Mouse (Mus musculus): ENCODE results near the gene H2afy. TPM values are rescaled to one million over a fixed set of nuclear protein-coding genes. Genes with fewer than 3 reads are reported as not detected.

Gene H2afy
- polyA plus RNA-seq, 1 experiment = 240 TPM

DNA sequence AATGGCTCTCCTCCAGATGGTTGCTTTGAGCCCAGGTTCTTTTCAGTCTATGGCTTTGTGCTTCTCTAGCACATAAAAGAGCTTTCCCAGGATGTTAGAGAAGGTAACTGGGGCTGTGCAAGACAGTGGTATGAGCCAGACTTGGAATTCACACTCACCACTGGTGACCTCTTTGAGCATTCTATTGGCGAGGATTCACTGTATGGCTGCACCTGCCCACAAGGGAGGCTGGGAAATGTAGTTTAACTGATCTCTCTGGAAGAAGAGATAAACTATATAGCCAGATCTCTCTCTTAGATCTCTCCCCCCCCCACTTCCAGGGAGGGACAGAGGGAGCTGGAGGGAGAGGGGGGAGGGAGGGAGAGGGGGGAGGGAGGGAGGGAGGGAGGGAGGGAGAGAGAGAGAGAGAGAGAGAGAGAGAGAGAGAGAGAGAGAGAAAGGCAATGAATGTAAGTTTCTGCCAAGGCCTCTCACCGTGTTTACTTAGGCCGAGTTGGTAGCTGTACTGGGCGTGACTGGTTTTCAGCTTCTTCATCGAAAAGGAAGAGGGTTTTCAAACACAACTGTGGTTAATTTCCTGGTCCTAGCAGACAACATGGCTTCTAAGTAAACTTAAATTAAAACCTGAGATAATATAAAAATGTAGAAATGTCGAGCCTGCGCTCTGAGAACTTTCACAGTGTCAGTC lies 16.8 kb upstream of the H2afy start:
- Histone ChIP-seq H3K4me1 (ENCODE audit: control insufficient read depth, insufficient read depth, low read length) (no peaks in the 10 kb centered on the region), H3K36me3 (ENCODE audit: control insufficient read depth, insufficient read depth, low read length, poor library complexity, severe bottlenecking) (no peaks in the 10 kb centered on the region), H3K27me3 (ENCODE audit: control insufficient read depth, insufficient read depth, low read length, poor library complexity, severe bottlenecking) (no peaks in the 10 kb centered on the region), H3K4me3 (ENCODE audit: low read depth, low read length) (no peak overlapping the region), H3K9ac (ENCODE audit: low read depth, poor library complexity, severe bottlenecking) (no peak overlapping the region), H3K9me3 (replicated peaks; ENCODE audit: control insufficient read depth, insufficient read depth, low read length, poor library complexity, severe bottlenecking) (no peaks in the 10 kb centered on the region), H3K27ac (ENCODE audit: insufficient read depth, low read length) (no peak overlapping the region)
- TF ChIP-seq EP300 (IDR thresholded peaks at IDR 0.05; ENCODE audit: insufficient read depth, low read depth, low read length) (no peak), POLR2A (IDR thresholded peaks at IDR 0.05; ENCODE audit: insufficient read depth, low read length) (no peak), CTCF (IDR thresholded peaks at IDR 0.05; ENCODE audit: low read depth, low read length) (no peak)

DNA sequence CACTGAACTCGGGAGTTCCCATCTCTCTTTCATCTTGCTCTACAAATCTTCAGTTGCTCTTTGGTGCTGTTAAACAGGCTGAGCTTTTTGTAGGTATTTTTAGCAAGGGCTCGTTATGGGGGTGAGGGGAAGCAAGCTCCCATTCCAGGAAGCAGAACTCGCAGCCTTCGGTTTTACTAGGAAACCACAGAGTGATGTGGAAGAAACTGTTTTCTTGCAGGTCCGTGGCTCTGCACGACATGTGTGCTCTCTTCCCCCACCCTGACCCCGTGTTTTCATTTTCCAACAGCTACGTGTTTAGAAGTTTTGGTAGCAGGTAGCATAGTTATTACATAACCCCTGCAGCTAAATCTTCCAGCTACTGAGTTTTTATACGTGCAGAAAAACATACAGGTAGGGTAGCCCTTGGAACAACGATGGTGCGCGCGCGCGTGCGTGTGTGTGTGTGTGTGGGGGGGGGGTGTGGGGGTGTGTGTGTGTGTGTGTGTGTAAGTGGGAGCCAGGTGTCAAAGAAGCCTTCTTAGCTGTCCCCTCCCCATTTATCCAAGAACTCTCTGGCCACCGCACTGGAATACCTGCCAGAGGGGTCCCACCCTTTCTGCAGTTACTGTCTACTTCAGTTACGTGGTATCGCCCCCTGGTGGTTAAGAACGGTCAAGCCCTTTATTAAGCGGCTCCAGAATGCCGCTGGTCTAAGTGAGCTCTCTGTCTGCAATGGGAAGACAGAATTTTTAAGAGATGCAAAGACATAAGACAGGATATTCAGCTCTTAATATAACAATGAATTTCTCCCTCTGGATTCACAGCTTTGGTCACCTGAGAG lies 15.5 kb upstream of the H2afy start:
- no peak overlapping the region for H3K27ac ChIP-seq (ENCODE audit: insufficient read depth, low read length)
- H3K36me3 ChIP-seq (ENCODE audit: control insufficient read depth, insufficient read depth, low read length, poor library complexity, severe bottlenecking) = no peaks in the 10 kb centered on the region
- TF ChIP-seq POLR2A (IDR thresholded peaks at IDR 0.05; ENCODE audit: insufficient read depth, low read length) (no peak), CTCF (IDR thresholded peaks at IDR 0.05; ENCODE audit: low read depth, low read length) (peak; percentile 59), EP300 (IDR thresholded peaks at IDR 0.05; ENCODE audit: insufficient read depth, low read depth, low read length) (no peak)
- H3K9me3 ChIP-seq (replicated peaks; ENCODE audit: control insufficient read depth, insufficient read depth, low read length, poor library complexity, severe bottlenecking) = no peaks in the 10 kb centered on the region
- H3K4me3 ChIP-seq (ENCODE audit: low read depth, low read length) = no peak overlapping the region
- H3K27me3 ChIP-seq (ENCODE audit: control insufficient read depth, insufficient read depth, low read length, poor library complexity, severe bottlenecking) = no peaks in the 10 kb centered on the region
- H3K9ac ChIP-seq (ENCODE audit: low read depth, poor library complexity, severe bottlenecking) = no peak overlapping the region
- peaks cover 5% of the 10 kb centered on the region for H3K4me1 ChIP-seq (ENCODE audit: control insufficient read depth, insufficient read depth, low read length)

DNA sequence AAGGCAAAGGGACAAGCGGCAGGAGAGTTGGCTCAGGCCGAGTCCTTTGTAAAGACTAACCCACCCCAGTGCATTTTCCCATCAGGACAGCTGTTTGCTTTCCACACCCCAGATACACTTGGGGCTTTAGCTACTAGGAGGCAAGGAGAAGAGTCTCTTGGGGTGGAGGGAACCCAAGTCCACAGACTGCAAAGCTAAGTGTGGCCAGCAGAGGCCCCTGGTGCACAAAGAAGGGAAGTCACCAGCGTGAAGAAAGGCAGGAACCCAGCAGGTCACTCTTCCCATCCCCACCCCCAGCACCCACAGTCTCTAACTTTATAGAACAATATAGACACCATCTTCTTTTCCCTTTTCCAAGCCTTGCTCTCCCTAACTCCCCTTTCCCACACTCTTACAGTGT lies 9.4 kb upstream of the H2afy start:
- Histone ChIP-seq H3K27ac (ENCODE audit: insufficient read depth, low read length) (no peak overlapping the region), H3K27me3 (ENCODE audit: control insufficient read depth, insufficient read depth, low read length, poor library complexity, severe bottlenecking) (no peaks in the 10 kb centered on the region), H3K36me3 (ENCODE audit: control insufficient read depth, insufficient read depth, low read length, poor library complexity, severe bottlenecking) (no peaks in the 10 kb centered on the region), H3K4me3 (ENCODE audit: low read depth, low read length) (no peak overlapping the region), H3K9ac (ENCODE audit: low read depth, poor library complexity, severe bottlenecking) (no peak overlapping the region), H3K9me3 (replicated peaks; ENCODE audit: control insufficient read depth, insufficient read depth, low read length, poor library complexity, severe bottlenecking) (no peaks in the 10 kb centered on the region), H3K4me1 (ENCODE audit: control insufficient read depth, insufficient read depth, low read length) (peaks cover 16% of the 10 kb centered on the region)
- TF ChIP-seq CTCF (IDR thresholded peaks at IDR 0.05; ENCODE audit: low read depth, low read length) (peak; percentile 68), EP300 (IDR thresholded peaks at IDR 0.05; ENCODE audit: insufficient read depth, low read depth, low read length) (no peak; the same call in 1 of the 2 replicates)

DNA sequence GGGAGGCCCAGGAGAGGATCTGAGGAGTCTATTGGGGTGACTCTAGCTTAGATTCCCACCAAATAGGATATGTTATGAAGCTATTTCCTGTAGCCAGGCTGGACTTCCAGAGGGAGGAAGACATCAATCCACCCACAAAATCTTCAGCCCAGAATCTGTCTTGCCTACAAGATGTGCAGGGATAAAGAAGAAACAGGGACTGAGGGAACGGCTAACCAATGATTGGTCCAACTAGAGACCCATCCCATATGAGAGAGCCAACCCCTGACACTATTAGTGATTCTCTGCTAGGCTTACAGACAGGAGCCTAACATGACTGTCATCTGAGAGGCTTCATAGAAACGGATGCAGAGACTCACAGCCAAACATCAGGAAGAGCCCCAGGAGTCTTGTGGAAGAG lies 7.9 kb upstream of the H2afy start:
- Histone ChIP-seq H3K9me3 (replicated peaks; ENCODE audit: control insufficient read depth, insufficient read depth, low read length, poor library complexity, severe bottlenecking) (no peaks in the 10 kb centered on the region), H3K4me3 (ENCODE audit: low read depth, low read length) (no peak overlapping the region), H3K27me3 (ENCODE audit: control insufficient read depth, insufficient read depth, low read length, poor library complexity, severe bottlenecking) (no peaks in the 10 kb centered on the region), H3K27ac (ENCODE audit: insufficient read depth, low read length) (peak overlapping the region; percentile 98), H3K9ac (ENCODE audit: low read depth, poor library complexity, severe bottlenecking) (no peak overlapping the region), H3K4me1 (ENCODE audit: control insufficient read depth, insufficient read depth, low read length) (peaks cover 16% of the 10 kb centered on the region), H3K36me3 (ENCODE audit: control insufficient read depth, insufficient read depth, low read length, poor library complexity, severe bottlenecking) (no peaks in the 10 kb centered on the region)
- TF ChIP-seq POLR2A (IDR thresholded peaks at IDR 0.05; ENCODE audit: insufficient read depth, low read length) = no peak
- TF ChIP-seq EP300 (IDR thresholded peaks at IDR 0.05; ENCODE audit: insufficient read depth, low read depth, low read length) = no peak
- TF ChIP-seq CTCF (IDR thresholded peaks at IDR 0.05; ENCODE audit: low read depth, low read length) = no peak

DNA sequence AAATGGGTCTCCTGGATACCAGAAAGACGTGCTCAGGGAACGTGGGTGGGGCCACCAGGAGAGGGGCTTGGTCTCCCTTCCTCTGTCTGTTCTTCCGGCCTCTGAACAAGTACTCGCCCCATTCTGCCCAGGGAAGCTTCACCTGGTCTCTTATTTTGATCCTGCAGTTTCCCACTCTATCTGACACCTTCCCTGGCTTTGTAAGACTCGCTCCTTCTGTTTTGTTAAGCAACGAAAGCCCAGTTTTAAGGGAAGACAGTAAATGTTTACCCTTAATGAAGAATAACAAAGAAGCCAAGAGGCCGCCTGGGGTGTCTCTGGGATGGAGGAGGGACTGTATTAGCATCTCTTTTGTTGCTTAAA lies 7.0 kb upstream of the H2afy start:
- H3K27ac ChIP-seq (ENCODE audit: insufficient read depth, low read length) = peak overlapping the region; percentile 98
- H3K36me3 ChIP-seq (ENCODE audit: control insufficient read depth, insufficient read depth, low read length, poor library complexity, severe bottlenecking) = no peaks in the 10 kb centered on the region
- H3K9me3 ChIP-seq (replicated peaks; ENCODE audit: control insufficient read depth, insufficient read depth, low read length, poor library complexity, severe bottlenecking) = no peaks in the 10 kb centered on the region
- no peak overlapping the region for H3K4me3 ChIP-seq (ENCODE audit: low read depth, low read length)
- H3K4me1 ChIP-seq (ENCODE audit: control insufficient read depth, insufficient read depth, low read length) = peaks cover 18% of the 10 kb centered on the region
- H3K9ac ChIP-seq (ENCODE audit: low read depth, poor library complexity, severe bottlenecking) = no peak overlapping the region
- TF ChIP-seq POLR2A (IDR thresholded peaks at IDR 0.05; ENCODE audit: insufficient read depth, low read length) (no peak), EP300 (IDR thresholded peaks at IDR 0.05; ENCODE audit: insufficient read depth, low read depth, low read length) (peak; percentile 95)
- H3K27me3 ChIP-seq (ENCODE audit: control insufficient read depth, insufficient read depth, low read length, poor library complexity, severe bottlenecking) = no peaks in the 10 kb centered on the region
